In the genomic region with DNA sequence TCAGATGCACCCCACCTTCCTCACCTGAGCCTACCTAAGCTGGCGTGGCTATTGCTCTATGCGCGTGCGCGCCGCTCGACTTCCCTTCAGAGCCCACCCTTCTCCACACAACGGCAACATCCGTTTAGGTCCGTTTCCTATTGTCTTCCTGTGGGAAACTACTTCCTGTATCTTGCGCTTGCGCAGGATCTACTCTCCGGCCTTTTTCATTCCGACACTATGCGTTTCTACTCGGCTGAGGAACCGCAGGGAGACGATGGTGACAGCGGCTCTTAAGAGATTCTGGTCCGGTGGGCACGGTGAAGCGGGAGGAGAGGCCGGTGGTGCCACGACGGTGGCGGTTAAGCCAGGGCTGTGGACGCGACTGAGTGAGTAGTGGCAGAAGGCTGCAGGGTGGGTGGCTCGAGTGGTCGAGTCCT, we compare ENCODE assay signal across 8 mouse cellular contexts. TPM values are rescaled to one million over a fixed set of nuclear protein-coding genes. Genes with fewer than 3 reads are reported as not detected.
DNase-seq lines count a peak whose midpoint lies in the region; ATAC-seq and TF ChIP-seq lines count a peak whose summit lies in the region.

A gene (plus strand): TSS at position 20 of the 419 bp plus-strand sequence.
A gene (minus strand): TSS at position 126 of the 419 bp plus-strand sequence.

- peak within 1 kb of the TSS; percentile 96 for H3K4me2 ChIP-seq in embryonic facial prominence, embryonic 13.5 days
- H3K4me2 ChIP-seq in limb, embryonic 12.5 days, result peak within 1 kb of the TSS; percentile 95
- peak within 1 kb of the TSS; percentile 97 for H3K4me2 ChIP-seq in midbrain, embryonic 15.5 days

- 0 out of 2 replicates have a peak, but pooled peaks have one; percentile 2 for TF ChIP-seq CTCF in kidney, adult 2 months (conservative IDR thresholded peaks at IDR 0.05; ENCODE audit: insufficient read depth, insufficient read length, low read depth, low read length)
- TF ChIP-seq CTCF in spleen, adult 2 months (IDR thresholded peaks at IDR 0.05; ENCODE audit: extremely low read depth, insufficient read depth, insufficient read length, insufficient replicate concordance), result no peak

- H3K4me3 ChIP-seq in embryonic facial prominence, embryonic 13.5 days, result peak within 1 kb of the TSS; percentile 99
- H3K4me3 ChIP-seq in kidney, adult 2 months (ENCODE audit: insufficient read depth, low read depth, low read length), result peak within 1 kb of the TSS; percentile 80
- H3K4me3 ChIP-seq in limb, embryonic 12.5 days (replicated peaks), result peak within 1 kb of the TSS; percentile 97
- H3K4me3 ChIP-seq in midbrain, embryonic 15.5 days, result peak within 1 kb of the TSS; percentile 97
- peak within 1 kb of the TSS; percentile 74 for H3K4me3 ChIP-seq in spleen, adult 2 months (ENCODE audit: extremely low read depth, insufficient read depth, insufficient read length)

- H3K9ac ChIP-seq in embryonic facial prominence, embryonic 13.5 days, result peak within 1 kb of the TSS; percentile 96
- peak within 1 kb of the TSS; percentile 93 for H3K9ac ChIP-seq in limb, embryonic 12.5 days (replicated peaks)
- H3K9ac ChIP-seq in midbrain, embryonic 15.5 days, result peak within 1 kb of the TSS; percentile 89

- H3K4me1 ChIP-seq in embryonic facial prominence, embryonic 13.5 days, result peaks cover 36% of the 10 kb centered on the region
- peaks cover 6% of the 10 kb centered on the region; the same call in 1 of the 2 replicates for H3K4me1 ChIP-seq in kidney, adult 2 months (ENCODE audit: control insufficient read depth, insufficient read depth, low read length)
- peaks cover 20% of the 10 kb centered on the region for H3K4me1 ChIP-seq in limb, embryonic 12.5 days (replicated peaks)
- peaks cover 33% of the 10 kb centered on the region for H3K4me1 ChIP-seq in midbrain, embryonic 15.5 days
- H3K4me1 ChIP-seq in spleen, adult 2 months (ENCODE audit: control insufficient read depth, insufficient read depth, insufficient read length), result peaks cover 9% of the 10 kb centered on the region; the same call in 1 of the 2 replicates

- peak; percentile 88 for DNase-seq in 3134 (ENCODE audit: extremely low read depth, insufficient read length, low spot score)
- DNase-seq in adrenal gland, postnatal 36 days, result peak; percentile 87 to 88
- DNase-seq in heart, adult 18-20 months, result peak; percentile 94 to 96
- peak; percentile 97 for DNase-seq in kidney, adult 2 months
- peak; percentile 82 to 94 for DNase-seq in spleen, adult 2 months (ENCODE audit: low read depth in 1 of 2, low spot score in 2 of 2)

- peak; percentile 54 for TF ChIP-seq POLR2A in kidney, adult 2 months (IDR thresholded peaks at IDR 0.05; ENCODE audit: low read depth, low read length)
- peak; percentile 11; the same call in 1 of the 2 replicates for TF ChIP-seq POLR2A in spleen, adult 2 months (IDR thresholded peaks at IDR 0.05; ENCODE audit: low read depth, low read length)

- H3K27me3 ChIP-seq in embryonic facial prominence, embryonic 13.5 days, result no peaks in the 10 kb centered on the region
- no peaks in the 10 kb centered on the region for H3K27me3 ChIP-seq in kidney, adult 2 months (replicated peaks; ENCODE audit: control insufficient read depth, insufficient read depth, low read length)
- no peaks in the 10 kb centered on the region for H3K27me3 ChIP-seq in limb, embryonic 12.5 days
- H3K27me3 ChIP-seq in midbrain, embryonic 15.5 days (replicated peaks), result no peaks in the 10 kb centered on the region
- no peaks in the 10 kb centered on the region for H3K27me3 ChIP-seq in spleen, adult 2 months (ENCODE audit: control insufficient read depth, insufficient read depth, low read length)

- peak; percentile 82 for ATAC-seq in embryonic facial prominence, embryonic 13.5 days (ENCODE audit: insufficient number of reproducible peaks, insufficient read depth, low FRiP score, low TSS enrichment, low read depth)
- peak; percentile 92 for ATAC-seq in limb, embryonic 12.5 days (ENCODE audit: insufficient number of reproducible peaks, insufficient read depth, low FRiP score, low TSS enrichment, low read depth)
- peak; percentile 94 for ATAC-seq in midbrain, embryonic 15.5 days (replicated peaks)

- H3K27ac ChIP-seq in embryonic facial prominence, embryonic 13.5 days, result peak within 1 kb of the TSS; percentile 88
- H3K27ac ChIP-seq in kidney, adult 2 months (ENCODE audit: insufficient read depth, low read depth, low read length), result peak within 1 kb of the TSS; percentile 76
- peak within 1 kb of the TSS; percentile 83 for H3K27ac ChIP-seq in limb, embryonic 12.5 days
- peak within 1 kb of the TSS; percentile 88 for H3K27ac ChIP-seq in midbrain, embryonic 15.5 days
- peak within 1 kb of the TSS; percentile 66 for H3K27ac ChIP-seq in spleen, adult 2 months (ENCODE audit: insufficient read depth, low read length)

- H3K9me3 ChIP-seq in embryonic facial prominence, embryonic 13.5 days, result no peaks in the 10 kb centered on the region
- no peaks in the 10 kb centered on the region for H3K9me3 ChIP-seq in limb, embryonic 12.5 days
- H3K9me3 ChIP-seq in midbrain, embryonic 15.5 days, result no peaks in the 10 kb centered on the region

- H3K36me3 ChIP-seq in embryonic facial prominence, embryonic 13.5 days, result peaks cover 47% of the 10 kb centered on the region
- no peaks in the 10 kb centered on the region for H3K36me3 ChIP-seq in kidney, adult 2 months (ENCODE audit: control insufficient read depth, insufficient read depth, low read length)
- H3K36me3 ChIP-seq in limb, embryonic 12.5 days, result peaks cover 51% of the 10 kb centered on the region
- H3K36me3 ChIP-seq in midbrain, embryonic 15.5 days (replicated peaks), result peaks cover 26% of the 10 kb centered on the region
- H3K36me3 ChIP-seq in spleen, adult 2 months (ENCODE audit: control insufficient read depth, insufficient read depth, low read length), result peaks cover 11% of the 10 kb centered on the region

- 0% methylated on average over 30 of the region's 30 CpGs for WGBS in embryonic facial prominence, embryonic 13.5 days
- under 1% methylated on average over 30 of the region's 30 CpGs for WGBS in kidney, adult 2 months
- WGBS in limb, embryonic 12.5 days, result under 1% methylated on average over 30 of the region's 30 CpGs
- WGBS in midbrain, embryonic 15.5 days, result under 1% methylated on average over 30 of the region's 30 CpGs
- WGBS in spleen, adult 2 months, result under 1% methylated on average over 30 of the region's 30 CpGs

RNA-seq across cellular contexts. Expression of the first gene that starts in this region (rescaled TPM):
- total RNA-seq in adrenal gland, postnatal 36 days (2021), result 10 to 100 TPM; 57.4 to 68.8 TPM
- 30.4 and 32.1 TPM in 2 replicates for polyA plus RNA-seq in embryonic facial prominence, embryonic 13.5 days (2015; fragmentation: Nextera tagmentation; extraction: Ambion mirVana)
- 10 to 100 TPM; 62.0 to 62.2 TPM for total RNA-seq in heart, adult 18-20 months (2021)
- 33.6 and 34.0 TPM in 2 replicates for polyA plus RNA-seq in kidney, adult 2 months (2012; rRNA removed)
- 38.1 and 38.3 TPM in 2 replicates for polyA plus RNA-seq in limb, embryonic 12.5 days (2016; fragmentation: Nextera tagmentation; extraction: Ambion mirVana)
- 68.0 and 68.8 TPM in 2 replicates for polyA plus RNA-seq in midbrain, embryonic 15.5 days (2015; fragmentation: Nextera tagmentation; extraction: Ambion mirVana)
- polyA plus RNA-seq in spleen, adult 2 months (2012; rRNA removed), result 14.9 and 17.6 TPM in 2 replicates

RNA-seq across cellular contexts. Expression of the second gene that starts in this region (rescaled TPM):
- 10 to 100 TPM; 23.3 to 39.1 TPM for total RNA-seq in adrenal gland, postnatal 36 days (2021)
- polyA plus RNA-seq in embryonic facial prominence, embryonic 13.5 days (2015; fragmentation: Nextera tagmentation; extraction: Ambion mirVana), result 23.8 and 27.8 TPM in 2 replicates
- total RNA-seq in heart, adult 18-20 months (2021), result 1 to 10 TPM; 4.8 to 7.6 TPM
- 39.9 and 44.9 TPM in 2 replicates for polyA plus RNA-seq in kidney, adult 2 months (2012; rRNA removed)
- 20.2 and 21.1 TPM in 2 replicates for polyA plus RNA-seq in limb, embryonic 12.5 days (2016; fragmentation: Nextera tagmentation; extraction: Ambion mirVana)
- 27.0 and 29.2 TPM in 2 replicates for polyA plus RNA-seq in midbrain, embryonic 15.5 days (2015; fragmentation: Nextera tagmentation; extraction: Ambion mirVana)
- 22.0 and 29.0 TPM in 2 replicates for polyA plus RNA-seq in spleen, adult 2 months (2012; rRNA removed)

Comparison
In these comparisons a context has a peak if more than half of its experiments do, and no peak if none do; other contexts are left out.
1. Peak in every context shown above with its lines: DNase-seq, ATAC-seq, H3K4me3 ChIP-seq and H3K27ac ChIP-seq.